Mouse (Mus musculus) heart, embryonic 16.5 days (tissue): ENCODE data around the gene Vmn1r39. TPM values are rescaled to one million over a fixed set of nuclear protein-coding genes. Genes with fewer than 3 reads are reported as not detected.
"Not testable (repeated sequence)": the region's sequence is repeated elsewhere in the genome, so short reads cannot be mapped to it uniquely, and the experiment has no call there.

ENCODE experiments used
- ATAC-seq: fragments of 200-750 bp; cut with Nextera tagmentation; replicated peaks from 2 replicates; pipeline ENCODE4 v1.8.0; 2017; ENCODE audit warnings: moderate number of reproducible peaks; ENCODE audit not compliant: insufficient read depth, low FRiP score; ENCODE audit errors: extremely low read depth
- H3K27ac ChIP-seq: fragments of 300-500 bp; sonication (generic); 2 replicates; pipeline ENCODE4 v1.5.1; 2014; ENCODE audit warnings: mild to moderate bottlenecking, low read length, control low read depth, moderate library complexity
- H3K27me3 ChIP-seq: fragments of 300-500 bp; sonication (generic); 2 replicates; pipeline ENCODE4 v1.6.1; 2014; ENCODE audit warnings: low read length, mixed read lengths; ENCODE audit not compliant: control insufficient read depth, insufficient read depth
- H3K36me3 ChIP-seq: fragments of 300-500 bp; sonication (generic); 2 replicates; pipeline ENCODE4 v1.6.1; 2014; ENCODE audit not compliant: control insufficient read depth, insufficient read depth
- H3K4me1 ChIP-seq: fragments of 300-500 bp; sonication (generic); 2 replicates; pipeline ENCODE4 v1.6.1; 2014; ENCODE audit warnings: low read length, mixed read lengths; ENCODE audit not compliant: control insufficient read depth, insufficient read depth
- H3K4me2 ChIP-seq: fragments of 300-500 bp; sonication (generic); 2 replicates; pipeline ENCODE4 v1.6.1; 2014; ENCODE audit warnings: low read depth, mild to moderate bottlenecking, control low read depth, low read length
- H3K4me3 ChIP-seq: fragments of 300-500 bp; sonication (generic); 2 replicates; pipeline ENCODE4 v1.5.1; 2014; ENCODE audit warnings: mild to moderate bottlenecking, control low read depth, low read length
- H3K9ac ChIP-seq: fragments of 300-500 bp; sonication (generic); 2 replicates; pipeline ENCODE4 v1.6.1; 2014; ENCODE audit warnings: low read length, control low read depth
- H3K9me3 ChIP-seq: fragments of 300-500 bp; sonication (generic); replicated peaks from 2 replicates; pipeline ENCODE4 v1.6.1; 2016; ENCODE audit warnings: low read length; ENCODE audit not compliant: control insufficient read depth
- WGBS: fragments of 180-500 bp; shearing (Covaris S2); extraction: QIAGEN DNeasy Blood & Tissue Kit; methylation state at CpG from one replicate; pipeline ENCODE4 v1.1.7; 2014; 5-methylcytosine and 5-hydroxymethylcytosine counted together
- polyA plus RNA-seq: library from polyadenylated mRNA; unstranded; fragments of >200 nt; fragmentation: Nextera tagmentation; extraction: Ambion mirVana; gene quantifications from 2 replicates; pipeline ENCODE4 v1.2.1, GENCODE M21; 2015

Vmn1r39 gene
- not detected in 2 replicates for polyA plus RNA-seq

DNA sequence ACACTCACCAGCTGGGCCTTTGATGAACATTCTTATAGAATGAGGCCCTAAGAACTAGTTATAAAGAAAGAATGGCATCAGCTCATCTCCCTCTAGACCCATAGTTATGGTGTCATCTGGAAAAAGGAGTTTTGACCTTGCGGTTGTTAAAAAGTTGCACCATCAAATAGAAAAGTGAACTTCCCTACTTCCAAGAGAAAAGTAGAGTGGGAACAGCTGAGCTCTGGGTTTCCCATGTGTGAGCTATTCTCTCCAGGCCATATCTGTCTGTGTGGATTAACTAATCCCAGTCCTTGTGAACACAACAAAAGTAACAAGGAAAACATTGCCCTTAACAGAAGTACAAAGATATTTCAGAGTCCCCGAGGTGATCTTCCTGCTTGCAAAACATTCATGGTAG is at the start of gene Vmn1r39:
Vmn1r39 (minus strand) TSS at position 101 of the 400 bp plus-strand sequence.
- H3K9ac ChIP-seq = no peak within 1 kb of the TSS
- H3K4me2 ChIP-seq = no peak within 1 kb of the TSS
- H3K9me3 ChIP-seq = no peaks in the 10 kb centered on the region
- ATAC-seq = no peak
- H3K27ac ChIP-seq = no peak within 1 kb of the TSS
- WGBS = 88% methylated on average over 2 of the region's 2 CpGs
- no peak within 1 kb of the TSS for H3K4me3 ChIP-seq
- no peaks in the 10 kb centered on the region for H3K27me3 ChIP-seq
- no peaks in the 10 kb centered on the region for H3K4me1 ChIP-seq
- no peaks in the 10 kb centered on the region for H3K36me3 ChIP-seq

DNA sequence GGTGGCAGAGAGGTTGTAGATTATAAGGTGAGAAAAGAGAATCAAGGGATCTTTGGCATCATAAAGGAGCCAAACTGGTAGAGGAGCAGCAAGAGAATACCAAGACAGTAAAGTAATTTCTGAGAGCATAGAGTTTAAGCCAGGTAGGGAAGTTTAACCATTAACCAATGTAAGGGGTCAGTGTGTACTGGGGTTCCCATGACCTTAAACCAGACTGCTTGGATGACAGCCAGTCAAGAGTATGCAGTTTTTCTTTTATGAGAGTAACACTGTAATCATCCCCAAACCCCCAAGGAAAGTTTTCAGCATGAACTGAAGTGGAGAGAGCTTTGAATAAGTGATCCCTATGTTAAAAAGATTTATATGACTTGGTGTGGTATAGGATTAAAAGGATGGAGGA is 49.0 kb upstream of the Vmn1r39 start:
- H3K4me2 ChIP-seq = no peak overlapping the region
- ATAC-seq = no peak
- H3K9me3 ChIP-seq = no peaks in the 10 kb centered on the region
- no peaks in the 10 kb centered on the region for H3K27me3 ChIP-seq
- no peak overlapping the region for H3K9ac ChIP-seq
- H3K27ac ChIP-seq = no peak overlapping the region
- no peaks in the 10 kb centered on the region for H3K4me1 ChIP-seq
- no peaks in the 10 kb centered on the region for H3K36me3 ChIP-seq
- H3K4me3 ChIP-seq = no peak overlapping the region

DNA sequence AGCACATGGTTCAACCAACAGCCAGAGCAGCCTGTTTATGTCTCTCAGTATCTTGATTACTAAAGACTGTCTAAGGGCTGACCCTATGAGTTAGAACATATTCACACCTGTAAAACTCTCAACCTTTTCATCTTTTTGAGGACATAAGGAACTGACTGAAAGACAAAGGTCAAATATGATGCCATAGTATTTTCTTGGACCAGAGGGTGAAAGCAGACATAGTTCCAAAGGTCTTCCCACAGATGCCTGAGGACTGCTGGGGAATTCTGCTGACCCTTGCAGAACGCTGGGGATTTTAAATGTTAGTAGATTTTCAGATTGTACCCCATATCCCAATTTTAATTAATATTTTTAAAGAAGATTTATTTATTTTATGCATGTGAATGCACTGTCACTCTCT is 47.9 kb upstream of the Vmn1r39 start:
- H3K36me3 ChIP-seq = no peaks in the 10 kb centered on the region
- no peak overlapping the region for H3K27ac ChIP-seq
- H3K9me3 ChIP-seq = no peaks in the 10 kb centered on the region
- H3K4me1 ChIP-seq = no peaks in the 10 kb centered on the region
- 70% methylated on average over 1 of the region's 1 CpGs for WGBS
- H3K4me3 ChIP-seq = no peak overlapping the region
- no peak overlapping the region for H3K9ac ChIP-seq
- no peak overlapping the region for H3K4me2 ChIP-seq
- no peak for ATAC-seq
- H3K27me3 ChIP-seq = no peaks in the 10 kb centered on the region

DNA sequence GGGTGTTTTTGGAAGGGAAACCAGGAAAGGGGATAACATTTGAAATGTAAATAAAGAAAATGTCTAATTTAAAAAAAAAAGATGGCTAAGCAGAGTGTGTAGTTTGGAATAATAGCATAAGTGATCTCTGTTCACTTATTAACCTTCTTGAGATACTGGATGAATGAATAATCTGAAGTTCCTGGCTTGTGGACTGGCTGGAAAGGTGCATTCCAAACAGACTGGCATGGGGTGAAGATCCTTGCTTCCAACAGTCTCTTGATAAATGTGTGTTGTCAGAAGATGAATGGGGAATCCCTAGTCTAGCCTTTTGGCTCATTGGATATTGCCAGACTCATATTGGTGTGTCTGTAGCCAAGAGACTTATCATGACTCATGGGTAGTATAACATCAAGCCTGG is 45.8 kb upstream of the Vmn1r39 start:
- ATAC-seq = no peak
- Histone ChIP-seq H3K4me2 (no peak overlapping the region), H3K27me3 (no peaks in the 10 kb centered on the region)

DNA sequence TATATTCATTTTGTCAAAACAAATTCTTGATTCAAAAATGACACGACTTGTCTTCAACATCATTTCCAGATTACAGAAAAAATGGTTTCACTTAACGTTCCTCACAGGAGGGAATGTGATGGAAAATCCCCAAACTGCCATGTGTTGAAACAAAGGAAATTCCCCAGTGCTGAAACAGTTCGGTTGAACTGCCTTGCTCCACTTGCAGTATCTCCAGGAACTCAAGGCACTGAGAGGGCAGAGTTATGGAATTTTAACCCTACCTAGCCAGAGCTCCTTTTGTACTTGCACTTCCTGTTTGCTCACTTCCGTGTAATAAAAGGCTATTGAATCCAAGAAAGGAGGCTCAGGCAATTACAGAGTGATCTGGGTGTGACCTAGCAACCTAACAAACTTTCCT is 38.5 kb upstream of the Vmn1r39 start:
- no peaks in the 10 kb centered on the region for H3K27me3 ChIP-seq
- H3K9ac ChIP-seq = no peak overlapping the region
- no peaks in the 10 kb centered on the region for H3K36me3 ChIP-seq
- no peaks in the 10 kb centered on the region for H3K9me3 ChIP-seq
- H3K27ac ChIP-seq = no peak overlapping the region
- WGBS = 18% methylated on average over 4 of the region's 4 CpGs
- no peak overlapping the region for H3K4me2 ChIP-seq
- no peak overlapping the region for H3K4me3 ChIP-seq
- H3K4me1 ChIP-seq = peaks cover 3% of the 10 kb centered on the region; the same call in 1 of the 2 replicates
- ATAC-seq = no peak

More for the DNA sequence above, 45.8 kb upstream of the Vmn1r39 start:
- H3K36me3 ChIP-seq = no peaks in the 10 kb centered on the region
- H3K27ac ChIP-seq = no peak overlapping the region
- H3K9me3 ChIP-seq = no peaks in the 10 kb centered on the region
- no peak overlapping the region for H3K9ac ChIP-seq
- no peak overlapping the region for H3K4me3 ChIP-seq
- no peaks in the 10 kb centered on the region for H3K4me1 ChIP-seq

DNA sequence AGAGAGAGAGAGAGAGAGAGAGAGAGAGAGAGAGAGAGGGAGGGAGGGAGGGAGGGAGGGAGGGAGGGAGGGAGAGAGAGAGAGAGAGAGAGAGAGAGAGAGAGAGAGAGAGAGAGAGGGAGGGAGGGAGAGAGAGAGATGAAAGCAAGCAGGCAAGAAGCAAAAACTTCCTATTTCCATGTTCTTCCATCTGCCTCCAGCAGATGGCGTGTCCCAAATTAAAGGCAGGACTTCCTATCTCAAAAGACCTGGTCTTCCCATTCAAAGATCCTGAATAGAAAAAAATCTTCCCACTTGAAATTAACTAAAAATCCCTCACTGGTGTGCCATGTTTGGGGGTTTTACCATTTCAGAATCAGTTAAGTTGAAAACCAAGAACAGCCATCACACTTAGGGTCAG is 30.2 kb upstream of the Vmn1r39 start:
- H3K4me2 ChIP-seq, ATAC-seq, H3K36me3 ChIP-seq, H3K27me3 ChIP-seq, H3K9me3 ChIP-seq, H3K4me1 ChIP-seq, H3K27ac ChIP-seq, H3K4me3 ChIP-seq, H3K9ac ChIP-seq: not testable (repeated sequence)
- WGBS = 11% methylated on average over 1 of the region's 1 CpGs

DNA sequence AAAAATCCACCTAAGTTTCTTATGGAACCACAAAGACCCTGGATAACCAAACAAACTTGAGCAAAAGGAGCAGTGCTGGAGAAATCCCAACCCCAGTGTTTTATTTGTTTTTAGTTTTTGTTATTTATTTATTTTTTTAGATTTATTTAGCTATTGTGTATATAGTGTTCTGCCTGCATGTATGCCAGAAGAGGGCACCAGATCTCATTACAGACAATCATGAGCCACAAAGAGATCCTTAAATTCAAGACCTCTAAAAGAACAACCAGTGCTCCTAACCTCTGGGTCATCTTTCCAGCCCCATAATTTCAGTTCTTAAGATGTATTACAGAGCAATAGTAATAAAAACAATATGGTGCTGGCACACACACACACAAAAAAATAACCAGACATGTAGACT is 26.5 kb upstream of the Vmn1r39 start:
- Histone ChIP-seq H3K9me3 (no peaks in the 10 kb centered on the region), H3K36me3 (no peaks in the 10 kb centered on the region), H3K27ac (no peak overlapping the region), H3K4me3 (no peak overlapping the region), H3K27me3 (no peaks in the 10 kb centered on the region), H3K4me2 (no peak overlapping the region), H3K4me1 (no peaks in the 10 kb centered on the region), H3K9ac (no peak overlapping the region)
- no peak for ATAC-seq

DNA sequence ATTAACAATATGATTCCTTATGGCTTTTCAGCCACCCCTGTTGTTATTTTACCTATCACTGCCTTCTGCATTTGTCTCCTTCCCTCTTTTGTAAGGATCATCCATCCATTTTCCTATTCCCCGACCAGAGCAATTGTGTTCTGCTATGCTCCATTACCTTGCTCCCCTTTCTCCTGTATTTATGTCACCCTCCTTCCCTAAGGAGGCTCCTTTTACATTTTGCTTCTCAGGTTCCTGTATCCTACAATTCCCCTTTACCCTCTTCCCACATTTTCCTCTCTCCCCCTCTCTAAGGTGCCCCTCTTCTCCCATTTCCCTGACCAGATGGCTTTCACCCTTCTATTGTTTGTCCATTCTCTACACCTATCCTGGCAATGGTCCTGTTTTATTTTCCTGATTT is 4.1 kb downstream of the Vmn1r39 start:
- Histone ChIP-seq H3K9ac (no peak overlapping the region), H3K4me2 (no peak overlapping the region), H3K27ac (no peak overlapping the region), H3K4me1 (no peaks in the 10 kb centered on the region), H3K4me3 (no peak overlapping the region), H3K9me3 (no peaks in the 10 kb centered on the region), H3K36me3 (no peaks in the 10 kb centered on the region), H3K27me3 (no peaks in the 10 kb centered on the region)
- 78% methylated on average over 1 of the region's 1 CpGs for WGBS
- no peak for ATAC-seq

DNA sequence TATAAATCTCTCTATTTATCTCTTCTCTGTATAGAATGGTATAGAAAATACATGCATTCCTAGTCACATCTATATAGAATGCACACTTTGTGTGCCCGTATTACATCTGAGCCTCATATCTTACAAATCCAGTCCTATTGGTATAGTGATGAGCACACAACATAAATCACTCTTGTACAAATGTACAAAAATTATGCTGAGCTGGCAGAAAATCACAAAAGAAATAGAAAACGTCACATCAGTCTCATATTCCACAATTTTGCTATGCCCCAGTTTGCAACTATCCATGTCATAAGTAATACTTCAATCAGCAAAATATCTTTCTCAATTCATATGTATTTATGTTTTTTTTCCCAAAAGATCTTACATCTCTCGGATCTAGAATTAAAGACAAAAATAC is 4.7 kb downstream of the Vmn1r39 start:
- no peak overlapping the region for H3K27ac ChIP-seq
- WGBS = 71% methylated on average over 3 of the region's 3 CpGs
- ATAC-seq = no peak
- no peaks in the 10 kb centered on the region for H3K36me3 ChIP-seq
- no peaks in the 10 kb centered on the region for H3K4me1 ChIP-seq
- H3K9ac ChIP-seq = no peak overlapping the region
- H3K27me3 ChIP-seq = no peaks in the 10 kb centered on the region
- H3K9me3 ChIP-seq = no peaks in the 10 kb centered on the region
- no peak overlapping the region for H3K4me2 ChIP-seq
- H3K4me3 ChIP-seq = no peak overlapping the region

DNA sequence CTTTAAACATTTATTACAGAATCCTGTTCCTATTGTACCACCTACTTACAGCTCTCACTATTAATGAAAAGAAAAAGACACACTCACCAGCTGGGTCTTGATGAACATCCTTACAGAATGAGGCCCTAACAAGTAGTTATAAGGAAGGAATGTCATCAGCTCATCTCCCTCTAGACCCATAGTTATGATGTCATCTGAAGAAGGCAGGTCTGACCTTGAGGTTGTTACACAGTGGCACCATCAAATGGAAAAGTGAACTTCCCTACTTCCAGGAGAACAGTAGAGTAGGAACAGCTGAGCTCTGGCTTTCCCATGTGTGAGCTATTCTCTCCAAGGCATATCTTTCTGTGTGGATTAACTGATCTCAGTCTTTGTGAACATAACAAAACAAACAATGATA is 27.9 kb downstream of the Vmn1r39 start, which contains the start of gene Vmn1r38:
Vmn1r38 (minus strand) TSS at position 101 of the 400 bp plus-strand sequence.
- H3K27me3 ChIP-seq, H3K27ac ChIP-seq, H3K9ac ChIP-seq, ATAC-seq, H3K4me3 ChIP-seq, H3K4me1 ChIP-seq, H3K4me2 ChIP-seq, H3K36me3 ChIP-seq, H3K9me3 ChIP-seq: not testable (repeated sequence)
